Mouse (Mus musculus) spleen, adult 10 weeks (tissue): ENCODE data around the gene Wnt3a. TPM values are rescaled to one million over a fixed set of nuclear protein-coding genes. Genes with fewer than 3 reads are reported as not detected.

Experiments used
- polyA plus RNA-seq: library from polyadenylated mRNA; stranded (reverse); fragments of 350-450 nt; fragmentation: Illumina TruSeq; extraction: RNeasy Lipid Tissue Mini Kit (QIAGEN cat#74804); gene quantifications from one replicate; pipeline ENCODE4 v1.2.3, GENCODE M21; 2015; ENCODE audit warnings: low replicate concordance; ENCODE audit not compliant: insufficient read depth

The Wnt3a gene
- not detected for polyA plus RNA-seq

GRCm38 (mm10) chr11:59290702-59291303 is at the start of gene Wnt3a:
Wnt3a (minus strand) TSS chr11:59290752.

DNA sequence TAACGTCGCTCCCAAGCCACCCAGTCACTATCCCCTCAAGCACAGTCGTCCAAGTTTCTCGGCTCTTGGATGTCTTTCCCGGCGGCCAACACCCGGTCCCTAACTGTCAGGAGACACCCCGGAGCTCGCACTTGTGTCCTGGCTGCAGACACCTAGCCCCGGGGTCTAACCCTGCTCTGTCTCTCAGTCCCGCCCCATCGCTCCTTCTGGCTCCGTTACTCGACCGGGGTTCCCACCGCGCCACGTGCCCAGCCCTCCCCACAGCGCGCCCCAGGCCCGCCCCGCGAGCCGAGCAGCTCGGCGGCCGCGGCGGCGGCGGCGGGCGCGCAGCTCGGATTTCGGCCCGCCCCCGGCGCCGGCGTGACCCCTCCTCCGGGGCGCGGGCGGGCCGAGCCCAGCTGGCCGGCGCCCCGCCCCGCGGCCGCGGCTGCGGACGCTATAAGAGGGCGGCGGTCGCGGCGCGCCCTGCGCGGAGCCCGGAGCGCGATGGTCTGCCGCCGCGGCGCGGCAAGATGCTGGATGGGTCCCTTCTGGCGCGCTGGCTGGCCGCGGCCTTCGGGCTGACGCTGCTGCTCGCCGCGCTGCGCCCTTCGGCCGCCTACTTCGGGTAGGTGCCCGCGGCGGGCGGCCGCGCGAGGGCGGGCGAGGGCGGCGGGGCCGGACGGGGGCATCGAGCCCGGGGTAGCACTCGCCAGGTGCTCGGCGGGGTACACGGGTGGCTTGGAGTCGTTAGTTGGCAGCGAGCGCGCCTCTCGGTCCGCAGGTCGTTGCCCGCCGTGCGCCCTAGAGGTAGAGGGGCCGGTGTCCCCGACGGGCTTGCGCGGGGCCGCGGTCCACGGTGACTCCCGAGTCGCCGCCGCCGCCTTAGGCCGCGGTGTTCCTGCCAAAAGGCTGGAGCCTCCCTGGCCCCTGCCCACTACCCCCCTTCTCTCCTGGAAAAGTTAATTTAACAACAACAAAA is 16.2 kb upstream of the Wnt3a start, which contains the start of gene Wnt9a:
TSS of gene Wnt9a (plus strand) at position 468 of the 961 bp plus-strand sequence.

DNA sequence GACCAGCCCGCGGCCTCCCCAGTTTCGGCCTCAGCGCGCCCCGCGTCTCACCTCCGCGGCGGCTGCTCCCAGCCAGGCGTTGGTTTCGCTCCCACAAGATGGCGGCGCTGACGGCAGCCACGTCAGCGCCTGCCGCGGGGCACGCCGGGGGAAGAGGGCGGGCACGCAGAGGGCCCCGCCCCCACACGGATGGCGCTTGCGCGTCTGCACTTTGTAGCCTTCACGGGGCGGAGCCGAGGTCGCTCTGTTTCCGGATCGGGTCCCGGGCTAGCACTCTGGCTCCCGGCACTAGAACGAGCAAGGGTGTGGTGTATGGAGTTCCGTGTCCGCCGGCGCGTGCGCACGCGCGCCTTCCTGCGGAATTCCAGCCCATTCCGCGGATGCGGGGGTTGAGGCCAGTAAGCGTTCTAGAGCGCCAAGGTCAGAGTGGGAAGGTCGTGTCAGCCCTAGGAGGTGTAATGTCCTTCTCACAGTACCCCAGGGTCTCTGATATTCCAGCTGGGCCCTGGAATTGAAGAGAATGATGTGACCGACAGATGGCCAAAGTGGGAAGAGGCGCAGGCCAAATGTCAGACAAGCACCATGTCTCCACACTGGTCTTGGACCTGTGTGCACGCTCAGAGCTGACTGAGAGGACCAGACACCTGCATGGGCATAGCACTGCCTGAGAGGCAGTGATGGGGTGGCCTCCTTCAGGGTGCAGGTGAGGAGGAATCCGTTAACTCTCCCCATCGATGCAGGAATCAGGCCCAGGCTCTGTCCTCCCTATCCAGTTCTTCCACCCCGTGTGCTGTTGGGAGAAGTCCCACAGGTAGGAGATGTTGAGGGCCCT is 62.2 kb downstream of the Wnt3a start, which contains the start of gene Arf1:
TSS of gene Arf1 (minus strand) at position 149 of the 832 bp plus-strand sequence.

DNA sequence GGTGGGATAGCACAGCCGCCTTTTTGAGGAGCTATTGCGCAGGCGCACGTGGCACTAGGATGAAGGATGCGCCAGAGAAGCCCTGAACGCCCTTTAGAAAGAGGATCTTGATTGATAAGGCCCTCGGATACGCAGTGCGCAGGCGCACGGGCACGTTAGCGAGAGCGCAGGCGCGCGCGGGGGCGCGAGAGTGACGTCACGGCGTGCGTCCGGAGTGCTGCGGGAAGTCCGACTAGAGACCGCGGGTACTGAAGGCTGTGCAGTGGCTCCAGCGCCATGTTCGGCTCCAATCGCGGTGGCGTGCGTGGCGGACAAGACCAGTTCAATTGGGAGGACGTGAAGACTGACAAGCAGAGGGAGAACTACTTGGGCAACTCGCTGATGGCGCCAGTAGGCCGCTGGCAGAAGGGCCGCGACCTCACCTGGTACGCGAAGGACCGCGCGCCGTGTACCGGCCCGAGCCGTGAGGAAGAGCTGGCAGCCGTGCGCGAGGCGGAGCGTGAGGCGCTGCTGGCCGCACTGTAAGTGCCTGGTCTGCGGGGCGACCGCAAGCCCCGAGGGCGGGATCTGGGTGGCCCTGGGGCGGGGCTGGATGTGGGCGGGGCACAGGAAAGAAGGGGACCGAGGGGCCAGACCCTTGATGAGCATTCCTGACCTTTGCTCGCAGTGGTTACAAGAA is 82.3 kb downstream of the Wnt3a start, which contains the start of gene 2310033P09Rik:
TSS of gene 2310033P09Rik (plus strand) at position 169 of the 679 bp plus-strand sequence.

GRCm38 (mm10) chr11:59202081-59202995 is 88.2 kb downstream of the Wnt3a start, which contains the start of gene Mrpl55:
Mrpl55 (plus strand) TSS chr11:59202486.

Other genes with a start within 250 kb of the Wnt3a start
- gene Obscn, start 154.3 kb downstream of the Wnt3a start, polyA plus RNA-seq, result 0.64 TPM
- 4.6 TPM for gene Iba57, start 127.0 kb downstream of the Wnt3a start, polyA plus RNA-seq
- gene Gjc2, start 107.5 kb downstream of the Wnt3a start, polyA plus RNA-seq, result 0.69 TPM
- gene Guk1, start 98.5 kb downstream of the Wnt3a start, polyA plus RNA-seq, result 24.6 TPM
- 8.7 TPM for gene Mrpl55, start 88.3 kb downstream of the Wnt3a start, polyA plus RNA-seq
- gene 2310033P09Rik, start 82.4 kb downstream of the Wnt3a start, polyA plus RNA-seq, result 15.9 TPM
- gene Arf1, start 62.5 kb downstream of the Wnt3a start, polyA plus RNA-seq, result 241 TPM
- 0.19 TPM for gene Wnt9a, start 16.2 kb upstream of the Wnt3a start, polyA plus RNA-seq
- not detected for gene Prss38, start 84.9 kb upstream of the Wnt3a start, polyA plus RNA-seq
- gene Jmjd4, start 159.3 kb upstream of the Wnt3a start, polyA plus RNA-seq, result 12.7 TPM
- gene Snap47, start 160.4 kb upstream of the Wnt3a start, polyA plus RNA-seq, result 13.3 TPM
- 5.3 TPM for gene Zfp867, start 181.7 kb upstream of the Wnt3a start, polyA plus RNA-seq
- gene Zkscan17, start 236.0 kb upstream of the Wnt3a start, polyA plus RNA-seq, result 11.7 TPM